Mouse (Mus musculus): ENCODE results near the gene Tcte3. TPM values are rescaled to one million over a fixed set of nuclear protein-coding genes. Genes with fewer than 3 reads are reported as not detected.
A peak's percentile ranks its signal among the peaks of the same experiment; 100 is the strongest.
"Not testable (repeated sequence)": the region's sequence is repeated elsewhere in the genome, so short reads cannot be mapped to it uniquely, and the experiment has no call there.

The Tcte3 gene
- polyA plus RNA-seq, 1 experiment from 2014 or later, result 3.9 TPM

DNA sequence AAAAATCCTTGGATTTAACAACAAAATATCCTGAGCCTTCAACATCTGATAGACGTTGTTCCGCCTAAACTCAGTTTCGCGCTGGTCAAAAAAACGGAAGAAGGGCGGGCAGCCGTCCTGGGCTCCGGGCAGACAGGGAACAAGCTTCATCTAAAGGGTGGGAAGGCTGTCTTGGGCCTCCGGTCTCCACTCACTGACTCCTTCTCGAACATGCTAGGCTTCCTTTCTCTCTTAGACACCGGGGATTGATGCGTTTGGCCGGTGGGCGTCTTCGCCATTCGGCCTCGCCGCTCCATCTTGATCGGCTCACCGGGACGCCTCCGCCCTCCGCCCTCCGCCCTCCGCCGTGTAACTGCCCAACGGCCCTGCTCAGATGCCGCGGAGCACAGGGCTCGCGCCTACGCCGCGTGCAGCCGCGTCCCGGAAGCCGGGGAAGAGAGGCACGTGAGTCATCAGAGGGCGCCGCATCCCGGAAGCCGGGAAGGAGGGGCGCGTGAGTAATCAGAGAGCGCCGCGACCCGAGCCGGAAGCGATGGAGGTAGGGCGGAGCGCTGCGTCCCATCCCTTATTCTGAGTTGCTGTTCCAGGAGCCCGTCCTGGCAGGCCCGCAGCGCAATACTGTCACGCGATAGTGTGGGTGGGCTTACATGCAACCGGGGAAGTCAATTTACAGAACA lies 62.8 kb downstream of the Tcte3 start, which contains the start of the genes 9030025P20Rik and Gm3417:
Gene 9030025P20Rik, plus strand, starts transcription at position 107 of the 677 bp plus-strand sequence.
Gene Gm3417, minus strand, starts transcription at position 429 of the 677 bp plus-strand sequence.
- no CpG with 5 or more reads among the region's 60 CpGs for WGBS
- ATAC-seq (replicated peaks; ENCODE audit: low FRiP score), result peak; percentile 95
- H3K4me2 ChIP-seq, result not testable (repeated sequence)

DNA sequence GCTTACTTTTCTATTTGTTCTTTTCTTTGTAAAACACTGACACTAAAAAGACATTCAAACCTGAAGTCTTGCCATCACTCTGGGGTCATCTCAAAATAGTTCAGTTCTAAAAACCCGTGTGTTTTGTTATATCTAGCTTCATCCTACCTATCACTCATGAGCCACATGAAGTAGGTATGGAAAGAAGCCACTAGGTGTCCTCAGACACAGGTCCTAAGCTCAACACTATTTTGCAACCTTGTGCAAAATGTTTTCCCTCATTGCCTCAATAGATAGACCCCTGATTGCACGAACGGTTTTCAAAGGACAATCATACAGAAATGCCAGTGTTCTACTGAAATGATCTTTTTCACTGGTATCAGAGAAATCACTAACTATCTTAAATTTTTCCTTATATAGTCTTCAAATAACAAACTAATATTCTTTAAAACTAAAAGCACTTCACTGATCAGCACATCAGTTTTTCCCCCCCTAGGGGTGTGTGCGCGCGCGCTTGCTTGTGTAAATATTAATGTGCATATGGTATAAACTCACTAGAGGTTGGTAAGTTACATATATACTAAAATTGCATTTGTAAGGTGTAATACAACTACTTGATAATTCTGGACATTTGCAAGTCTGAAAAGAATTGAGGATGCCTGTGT lies 63.4 kb downstream of the Tcte3 start:
- H3K4me3 ChIP-seq (ENCODE audit: low read depth, low read length); H3K4me1 ChIP-seq (replicated peaks; ENCODE audit: control insufficient read depth, insufficient read depth, low read length); H3K27me3 ChIP-seq (replicated peaks; ENCODE audit: control insufficient read depth, insufficient read depth, low read length); H3K9me3 ChIP-seq (ENCODE audit: control insufficient read depth, low read length); H3K4me2 ChIP-seq; H3K36me3 ChIP-seq (ENCODE audit: control insufficient read depth, insufficient read depth, low read length); DNase-seq (ENCODE audit: low spot score); H3K27ac ChIP-seq (ENCODE audit: low read depth, low read length); H3K9ac ChIP-seq (ENCODE audit: low read depth, low read length): not testable (repeated sequence)
- ATAC-seq (replicated peaks; ENCODE audit: low FRiP score), result peak; percentile 64
- WGBS, result 7% methylated on average over 4 of the region's 7 CpGs

More for the DNA sequence above, 62.8 kb downstream of the Tcte3 start, which contains the start of the genes 9030025P20Rik and Gm3417:
- not testable (repeated sequence) for H3K9me3 ChIP-seq (ENCODE audit: control insufficient read depth, low read length); H3K27ac ChIP-seq (ENCODE audit: low read depth, low read length); H3K27me3 ChIP-seq (replicated peaks; ENCODE audit: control insufficient read depth, insufficient read depth, low read length); H3K4me1 ChIP-seq (replicated peaks; ENCODE audit: control insufficient read depth, insufficient read depth, low read length); H3K4me3 ChIP-seq (ENCODE audit: low read depth, low read length); DNase-seq (ENCODE audit: low spot score); H3K9ac ChIP-seq (ENCODE audit: low read depth, low read length); H3K36me3 ChIP-seq (ENCODE audit: control insufficient read depth, insufficient read depth, low read length)

Other genes starting within 250 kb of the Tcte3 start
- 2.0 and 2.9 TPM in 2 replicates for gene Wdr27, start 98.3 kb downstream of the Tcte3 start, polyA plus RNA-seq (2014; fragmentation: Nextera tagmentation; extraction: Ambion mirVana)
- 19.9 and 22.2 TPM in 2 replicates for gene 1600012H06Rik, start 98.3 kb downstream of the Tcte3 start, polyA plus RNA-seq (2014; fragmentation: Nextera tagmentation; extraction: Ambion mirVana)
- gene Phf10, start 80.2 kb downstream of the Tcte3 start, polyA plus RNA-seq (2014; fragmentation: Nextera tagmentation; extraction: Ambion mirVana), result 137 and 150 TPM in 2 replicates
- 8.1 and 8.2 TPM in 2 replicates for gene 9030025P20Rik, start 63.0 kb downstream of the Tcte3 start, polyA plus RNA-seq (2014; fragmentation: Nextera tagmentation; extraction: Ambion mirVana)
- gene Gm3417, start 62.7 kb downstream of the Tcte3 start, polyA plus RNA-seq (2014; fragmentation: Nextera tagmentation; extraction: Ambion mirVana), result 1.3 and 2.6 TPM in 2 replicates
- 5.4 and 5.6 TPM in 2 replicates for gene Gm3435, start 31.3 kb downstream of the Tcte3 start, polyA plus RNA-seq (2014; fragmentation: Nextera tagmentation; extraction: Ambion mirVana)
- gene Ermard, start 280 bp downstream of the Tcte3 start, polyA plus RNA-seq (2014; fragmentation: Nextera tagmentation; extraction: Ambion mirVana), result 67.2 and 73.1 TPM in 2 replicates
- 3.0 and 4.6 TPM in 2 replicates for gene Gm3448, start within 50 bp of the Tcte3 start, polyA plus RNA-seq (2014; fragmentation: Nextera tagmentation; extraction: Ambion mirVana)

Measured in liver, embryonic 11.5 days (tissue).